Mouse (Mus musculus) T-helper 2 cell (primary cell): ENCODE results near the gene Slc39a5.

Experiments
- in situ Hi-C: fragments of 300-600 bp; cut with MboI, MseI; formaldehyde crosslinking; loops from one replicate; pipeline ENCODE4 v1.15.1; 2025; ENCODE audit warnings: high pct_unique_total_duplicates

Gene Slc39a5

DNA sequence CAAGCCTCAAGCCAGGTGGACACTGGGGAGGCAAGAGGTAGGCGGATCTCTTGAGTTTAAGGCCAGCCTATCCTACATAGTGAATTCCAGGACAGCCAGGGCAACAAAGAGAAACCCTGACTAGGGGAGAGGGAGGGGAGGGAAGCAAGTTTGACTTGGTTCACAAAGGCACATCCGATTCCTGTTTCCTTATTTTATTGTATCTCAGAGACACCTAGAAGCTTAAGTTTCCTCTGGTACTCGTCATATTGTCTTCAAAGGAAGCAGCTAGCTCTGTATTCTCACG, 9.5 kb upstream of the Slc39a5 start:
- in situ Hi-C loops, result no loop called here

DNA sequence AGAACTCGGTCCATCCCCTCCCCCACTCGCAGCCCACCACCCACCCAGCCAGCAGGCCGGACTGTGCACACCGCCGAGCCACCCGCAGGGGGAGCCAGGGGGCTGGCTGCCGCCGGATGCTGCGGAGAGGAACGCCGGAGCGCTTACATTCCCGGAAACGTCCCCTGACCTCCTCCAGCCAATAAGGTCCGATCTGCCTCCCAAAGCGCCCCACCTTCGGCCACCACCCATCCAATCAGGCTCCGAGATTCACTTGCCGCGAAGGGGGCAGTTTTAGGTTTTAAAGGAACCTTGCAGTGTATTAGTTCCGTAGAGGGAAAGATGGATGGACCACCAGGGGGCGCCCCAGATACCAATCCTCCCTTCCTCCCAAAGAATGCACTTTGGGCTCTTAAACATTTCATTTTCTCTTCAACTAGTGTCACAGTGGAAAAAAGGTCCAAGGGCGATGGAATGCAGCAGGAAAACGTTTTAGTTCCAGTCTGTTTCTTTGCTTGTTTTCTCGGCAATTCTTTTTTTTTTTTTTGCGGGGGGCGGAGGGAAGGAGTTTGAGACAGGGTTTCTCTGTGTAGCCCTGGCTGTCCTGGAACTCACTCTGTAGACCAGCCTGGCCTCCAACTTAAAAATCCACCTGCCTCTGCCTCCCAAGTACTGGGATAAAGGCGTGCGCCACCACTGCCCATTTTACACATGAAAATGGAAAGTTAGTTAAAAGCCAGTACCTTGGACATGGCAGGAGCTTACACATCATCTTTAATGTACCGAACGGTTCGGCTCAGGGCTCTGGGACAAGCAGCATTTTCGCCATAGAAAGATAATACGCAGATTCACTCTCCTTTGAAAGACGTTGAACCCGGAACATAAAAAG, 8.9 kb upstream of the Slc39a5 start:
- in situ Hi-C loops, result loop anchor here (10.0 kb wide), 1 partner anchor 45 kb away; the partner anchor contains the start of gene Smarcc2

DNA sequence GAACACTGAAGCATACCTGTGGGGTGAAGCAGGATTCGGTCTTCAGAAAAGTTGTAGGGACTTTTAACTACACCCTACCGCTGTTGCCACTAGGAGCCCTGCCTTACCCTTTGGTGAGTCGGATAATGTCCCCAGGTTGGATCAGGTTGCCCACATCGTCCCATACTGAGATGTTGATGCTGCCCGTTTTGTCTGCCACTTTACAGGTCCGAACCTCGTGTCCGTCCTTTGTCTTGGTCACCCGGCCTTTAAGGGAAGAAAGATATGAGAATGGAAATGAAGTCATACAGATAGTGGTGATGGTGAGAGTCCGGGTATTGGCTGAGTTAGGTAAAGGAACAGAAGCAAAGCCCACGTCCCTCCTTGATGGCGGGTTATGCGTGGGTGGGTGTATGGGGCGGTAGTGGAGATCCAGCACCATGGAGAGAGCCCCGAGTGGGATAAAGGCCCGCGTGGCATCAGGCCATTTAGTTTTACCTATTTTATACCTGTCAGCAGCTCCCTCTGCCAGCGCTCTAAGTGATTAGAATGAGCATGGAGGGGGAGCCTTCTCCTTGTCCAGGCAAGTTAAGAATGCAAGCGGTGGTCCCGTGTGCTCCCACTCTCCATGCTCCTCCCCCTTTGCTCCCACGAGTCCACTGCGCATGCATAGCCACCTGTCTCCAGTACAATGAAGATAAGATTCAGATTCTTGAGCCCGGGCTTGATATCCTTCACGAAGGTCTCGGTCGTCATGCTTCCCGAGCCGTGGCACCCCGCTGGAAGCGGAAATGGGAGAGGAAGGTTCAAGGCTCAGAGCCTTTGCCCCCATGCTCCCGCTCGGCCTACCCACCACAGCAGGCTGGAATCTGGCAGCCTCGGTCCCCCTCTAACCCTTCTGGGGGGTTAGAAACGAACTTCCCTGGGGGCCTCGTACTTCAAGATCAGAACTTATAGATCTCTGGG, 7.8 kb upstream of the Slc39a5 start:
- in situ Hi-C loops, result loop anchor here (10.0 kb wide), 1 partner anchor 46 kb away; the partner anchor contains the start of gene Smarcc2

DNA sequence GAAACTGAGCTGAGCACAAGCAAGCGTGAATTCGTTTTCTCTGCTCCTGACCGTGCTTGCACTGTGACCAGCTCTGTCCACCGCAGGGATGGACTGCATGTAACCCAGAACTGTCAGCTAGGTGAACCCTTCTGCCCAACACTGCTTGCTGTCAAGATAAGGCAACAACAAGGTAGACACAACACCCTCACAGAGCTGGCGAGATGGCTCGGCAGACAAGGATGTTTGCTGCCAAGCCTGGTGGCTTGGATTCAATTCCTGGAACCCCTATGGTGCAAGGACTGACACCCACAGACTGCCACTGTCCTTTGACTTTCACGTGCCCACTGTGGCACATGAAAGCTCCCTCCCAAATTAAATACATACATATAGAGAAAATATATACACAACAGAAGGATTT, 2.9 kb upstream of the Slc39a5 start:
- in situ Hi-C loops, result loop anchor here (10.0 kb wide), 1 partner anchor 51 kb away; the partner anchor contains the start of gene Smarcc2

DNA sequence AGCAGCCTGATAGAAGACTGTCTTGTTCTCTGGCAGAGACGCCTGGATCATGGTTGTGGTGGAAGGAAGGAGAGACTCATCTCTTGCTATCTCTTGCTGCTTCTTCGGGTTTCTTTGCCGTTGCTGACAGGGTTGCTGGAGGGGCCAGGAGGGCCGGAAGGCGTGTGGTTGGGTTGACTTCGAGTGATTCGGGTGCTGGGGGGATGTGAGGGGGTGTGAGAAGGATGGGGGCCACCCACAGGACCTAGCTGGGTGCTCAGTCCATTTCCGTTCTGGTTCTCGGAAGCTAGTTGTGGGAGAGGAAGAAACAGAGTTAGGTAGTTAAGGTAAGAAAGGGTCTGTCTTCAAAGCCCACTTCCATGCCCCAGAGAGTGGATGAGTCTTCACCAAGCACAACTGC, 609 bp upstream of the Slc39a5 start:
- in situ Hi-C loops, result loop anchor here (10.0 kb wide), 1 partner anchor 53 kb away; the partner anchor contains the start of gene Smarcc2

DNA sequence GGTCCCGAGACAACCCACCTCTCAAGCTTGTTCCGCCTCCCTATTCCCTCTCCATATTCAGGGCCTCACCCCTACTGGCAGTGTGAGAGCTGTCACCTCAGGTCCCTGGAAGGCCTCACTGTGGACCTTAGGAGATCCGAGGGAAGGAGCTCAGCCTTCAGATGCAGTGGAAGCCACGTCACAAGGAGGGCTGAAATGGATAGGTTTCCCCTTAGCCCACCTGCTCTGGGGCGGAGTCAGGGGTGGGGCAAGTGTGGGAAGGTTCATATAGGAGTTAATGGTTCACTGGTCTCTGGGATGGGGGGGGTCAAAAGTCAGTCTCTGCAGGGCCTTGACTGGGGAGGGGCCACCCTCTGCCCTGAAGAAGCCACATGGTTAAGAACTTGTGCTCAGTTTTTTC, 691 bp downstream of the Slc39a5 start:
- in situ Hi-C loops, result loop anchor here (10.0 kb wide), 1 partner anchor 54 kb away; the partner anchor contains the start of gene Smarcc2

DNA sequence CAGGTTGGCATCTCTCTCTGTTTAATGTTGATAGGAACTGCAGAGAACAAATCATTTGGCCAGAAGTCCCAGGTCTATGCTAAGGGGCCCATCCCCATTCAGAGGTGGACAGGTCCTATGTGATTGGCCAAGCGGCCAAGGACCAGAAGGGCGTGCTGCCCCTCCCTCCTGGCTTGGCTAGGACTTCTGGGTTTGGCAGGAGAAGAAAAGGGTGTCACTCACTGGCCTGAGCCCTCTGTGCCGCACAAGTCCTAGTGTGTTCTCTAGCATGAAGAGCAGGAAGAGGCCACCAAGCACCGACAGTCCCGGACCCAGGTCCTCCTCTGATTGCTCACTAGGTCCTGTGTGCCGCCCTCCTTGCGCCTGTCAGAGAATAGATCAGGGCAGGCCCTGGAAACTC, 3.6 kb downstream of the Slc39a5 start:
- in situ Hi-C loops, result no loop called here

DNA sequence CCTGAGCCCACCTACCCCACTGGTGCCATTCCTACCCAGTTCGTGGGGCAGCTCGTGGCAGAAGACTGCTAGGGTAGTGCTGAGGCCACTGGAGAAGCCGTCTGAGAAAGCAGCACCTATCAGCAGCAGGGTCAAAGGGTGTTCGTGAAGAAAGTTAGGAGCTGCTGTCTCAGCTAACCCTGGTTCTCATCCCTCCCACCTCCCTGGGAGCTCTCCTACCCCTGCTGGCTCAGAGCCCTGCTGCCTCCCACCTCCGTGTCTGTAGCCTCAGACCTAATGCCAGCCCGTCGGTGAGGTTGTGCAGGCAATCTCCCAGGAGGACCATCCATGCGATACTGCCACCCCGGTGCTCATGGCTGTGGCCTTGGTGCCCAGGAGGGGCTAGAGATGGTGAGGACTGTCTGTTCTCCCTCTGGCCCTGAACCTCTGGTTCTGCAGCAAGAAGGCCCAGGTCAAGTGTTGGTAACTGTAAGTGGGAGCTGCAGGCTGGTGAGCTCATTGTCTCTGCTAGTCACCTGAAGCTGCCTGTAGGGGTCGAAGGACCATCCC, 4.2 kb downstream of the Slc39a5 start:
- in situ Hi-C loops, result no loop called here

DNA sequence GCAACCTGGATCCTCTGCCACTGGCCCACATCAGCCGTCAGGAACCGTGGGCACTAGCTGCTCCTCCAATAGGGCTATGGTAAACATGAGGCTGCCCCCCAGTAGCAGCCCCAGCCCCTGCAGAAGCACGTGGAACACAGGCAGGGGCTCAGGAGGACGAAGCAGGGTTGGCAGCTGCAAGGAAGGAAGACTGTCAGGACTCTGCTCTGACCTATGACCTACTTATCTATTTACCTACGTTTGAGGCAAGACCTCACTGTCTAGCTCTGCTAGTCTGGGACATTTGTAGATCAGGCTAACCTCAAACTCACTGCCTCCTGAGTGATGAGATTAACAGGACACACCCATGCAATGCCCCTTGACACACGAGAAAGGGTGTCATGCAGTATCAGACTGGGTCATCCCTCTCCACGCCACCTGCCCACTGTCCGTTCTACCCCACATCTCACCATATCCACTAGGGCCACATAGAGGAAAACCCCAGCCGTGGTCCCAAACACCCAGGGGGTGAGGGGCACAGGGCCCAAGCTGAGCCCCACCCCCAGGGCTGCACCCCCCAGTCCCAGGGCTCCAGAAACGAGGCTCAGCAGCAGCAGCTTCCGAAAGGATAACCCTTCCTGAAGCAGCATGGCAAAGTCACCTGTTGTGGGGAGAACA, 4.9 kb downstream of the Slc39a5 start:
- in situ Hi-C loops, result no loop called here

DNA sequence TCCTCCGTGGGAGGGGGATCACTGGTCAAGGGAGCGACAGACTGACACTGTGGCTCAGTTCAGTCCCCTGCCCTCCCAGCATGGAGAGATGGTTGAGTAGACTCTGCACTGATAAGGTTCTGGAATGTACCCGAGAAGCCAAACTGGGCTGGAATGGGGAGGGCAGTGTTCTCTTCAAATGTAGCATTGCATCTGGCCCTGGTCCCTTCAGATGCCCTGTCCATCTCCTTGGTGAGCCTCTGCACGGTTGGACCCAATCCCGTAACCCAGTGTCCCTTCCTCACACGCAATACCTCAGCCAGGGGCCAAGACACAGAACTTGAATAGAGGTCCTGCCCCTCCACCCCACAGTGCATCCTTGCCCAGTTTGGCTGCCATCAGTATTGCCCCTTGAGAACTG, 9.2 kb downstream of the Slc39a5 start:
- in situ Hi-C loops, result no loop called here

DNA sequence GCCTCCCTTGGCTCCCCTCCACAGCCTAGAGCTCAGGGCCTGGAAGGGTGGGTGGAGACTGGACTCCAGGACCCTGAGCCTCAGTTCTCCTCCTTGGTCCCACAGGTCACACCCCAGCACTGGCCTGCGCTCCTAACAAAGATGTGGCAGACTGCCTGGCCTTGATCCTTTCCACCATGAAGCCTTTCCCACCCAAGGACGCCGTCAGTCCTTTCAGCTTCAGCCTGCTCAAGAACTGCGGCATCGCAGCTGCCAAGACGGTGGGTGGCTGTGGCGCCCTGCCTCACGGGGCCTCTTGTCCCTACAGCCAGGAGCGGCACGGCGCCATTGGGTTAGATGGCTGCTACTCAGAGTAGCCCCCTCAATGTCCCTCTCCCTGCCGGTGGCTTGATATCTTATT, 10.7 kb downstream of the Slc39a5 start:
- in situ Hi-C loops, result no loop called here

DNA sequence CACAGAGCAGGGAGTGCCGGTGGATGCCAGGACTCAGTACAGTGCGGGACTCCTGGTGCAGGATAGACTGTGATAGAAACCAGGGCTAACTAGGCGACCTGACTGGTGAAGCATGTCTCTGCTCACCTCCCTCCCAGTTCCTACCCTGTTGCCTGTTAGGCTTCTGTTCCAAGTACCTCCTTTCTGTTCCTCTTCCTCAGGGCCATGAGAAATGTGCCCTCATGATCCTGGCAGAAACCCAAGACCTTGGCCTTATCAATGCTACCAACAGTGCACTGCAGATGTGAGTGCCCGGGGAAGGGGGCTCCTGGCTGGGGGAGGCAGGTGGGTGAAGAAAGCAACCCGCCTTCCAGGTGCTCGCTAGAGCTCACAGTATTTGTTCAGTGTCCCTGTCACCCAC, 11.5 kb downstream of the Slc39a5 start:
- in situ Hi-C loops, result no loop called here

DNA sequence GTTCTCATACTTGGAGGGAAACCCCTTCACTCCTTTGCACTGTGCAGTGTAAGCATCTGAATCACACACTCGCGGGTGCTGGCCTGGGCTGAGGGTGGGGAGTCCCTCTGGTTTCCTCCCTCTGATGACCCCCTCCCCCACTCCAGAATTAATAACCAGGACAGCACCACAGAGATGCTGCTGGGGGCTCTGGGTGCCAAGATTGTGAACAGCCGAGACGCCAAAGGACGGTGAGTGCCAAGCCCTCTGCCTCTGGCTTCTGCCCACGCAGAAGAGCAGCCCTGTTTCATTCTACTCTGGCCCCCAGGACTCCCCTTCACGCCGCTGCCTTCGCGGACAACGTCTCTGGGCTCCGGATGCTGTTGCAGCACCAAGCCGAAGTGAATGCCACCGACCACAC, 12.1 kb downstream of the Slc39a5 start:
- in situ Hi-C loops, result no loop called here

DNA sequence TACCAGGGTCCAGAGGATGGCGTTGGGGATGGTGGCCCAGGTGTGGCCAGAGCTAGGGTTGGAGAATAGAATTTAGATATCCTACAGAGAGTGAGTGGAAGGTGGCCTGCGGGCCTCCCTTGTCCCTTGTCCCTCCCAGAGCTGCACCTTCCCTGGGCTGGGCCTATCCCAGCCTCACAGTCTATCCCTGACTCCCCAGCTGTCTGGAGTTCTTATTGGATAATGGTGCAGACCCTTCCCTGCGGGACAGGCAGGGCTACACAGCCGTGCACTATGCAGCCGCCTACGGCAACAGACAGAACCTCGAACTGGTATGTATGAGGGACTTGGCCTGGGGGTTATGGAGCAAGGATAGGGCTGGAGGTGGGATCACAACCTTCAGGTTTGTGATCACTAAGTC, 15.1 kb downstream of the Slc39a5 start:
- in situ Hi-C loops, result no loop called here

DNA sequence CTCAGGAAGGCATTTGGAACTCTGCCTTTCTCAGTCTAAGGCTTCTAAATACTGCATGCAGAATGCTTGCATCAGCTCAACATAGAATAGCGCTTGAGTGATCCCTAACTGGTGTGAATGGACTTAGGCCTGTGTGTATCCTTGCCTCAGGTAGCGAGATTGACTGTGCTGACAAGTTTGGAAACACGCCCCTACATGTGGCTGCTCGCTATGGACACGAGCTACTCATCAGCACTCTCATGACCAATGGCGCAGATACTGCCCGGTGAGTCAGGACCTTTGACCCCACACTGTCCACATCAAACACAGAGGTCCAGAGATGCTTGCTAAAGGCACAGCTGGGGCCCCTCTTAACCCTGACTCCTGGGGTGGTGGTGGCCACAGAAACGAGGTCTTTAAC, 18.5 kb downstream of the Slc39a5 start:
- in situ Hi-C loops, result no loop called here

DNA sequence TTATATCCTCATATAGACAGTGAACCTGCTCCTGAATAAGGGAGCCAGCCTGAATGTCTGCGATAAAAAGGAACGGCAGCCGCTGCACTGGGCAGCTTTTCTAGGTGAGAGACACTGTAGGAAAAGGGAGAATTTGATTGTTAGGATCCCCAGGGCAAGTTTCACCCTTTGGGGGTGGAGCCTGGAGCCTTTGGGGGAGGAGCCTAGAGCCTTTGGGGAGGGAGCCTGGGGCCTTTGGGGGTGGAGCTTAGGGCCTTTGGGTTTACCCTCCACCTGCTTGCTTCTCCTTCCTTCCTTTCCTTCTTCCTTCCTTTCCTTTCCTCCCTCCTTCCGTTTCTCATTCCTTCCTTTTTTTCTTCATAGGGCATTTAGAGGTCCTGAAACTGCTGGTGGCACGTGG, 20.5 kb downstream of the Slc39a5 start:
- in situ Hi-C loops, result no loop called here

DNA sequence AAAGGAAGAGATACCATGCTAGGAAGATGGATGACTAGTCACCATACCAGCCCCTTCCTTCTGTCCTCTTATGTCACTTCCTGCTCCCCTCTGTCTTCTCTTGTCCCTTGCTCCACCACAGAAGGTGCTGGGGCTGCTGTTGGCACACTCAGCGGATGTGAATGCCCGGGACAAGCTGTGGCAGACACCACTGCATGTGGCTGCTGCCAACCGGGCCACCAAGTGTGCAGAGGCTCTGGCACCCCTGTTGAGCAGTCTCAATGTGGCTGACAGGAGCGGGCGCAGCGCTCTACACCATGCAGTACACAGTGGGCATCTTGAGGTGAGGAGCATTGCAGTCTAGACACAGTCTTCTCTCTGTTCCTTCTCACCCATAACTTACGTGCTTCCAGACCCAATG, 21.8 kb downstream of the Slc39a5 start:
- in situ Hi-C loops, result loop anchor here (10.0 kb wide), 1 partner anchor 1304 kb away; the partner anchor contains the start of genes Agap2 and Tspan31

DNA sequence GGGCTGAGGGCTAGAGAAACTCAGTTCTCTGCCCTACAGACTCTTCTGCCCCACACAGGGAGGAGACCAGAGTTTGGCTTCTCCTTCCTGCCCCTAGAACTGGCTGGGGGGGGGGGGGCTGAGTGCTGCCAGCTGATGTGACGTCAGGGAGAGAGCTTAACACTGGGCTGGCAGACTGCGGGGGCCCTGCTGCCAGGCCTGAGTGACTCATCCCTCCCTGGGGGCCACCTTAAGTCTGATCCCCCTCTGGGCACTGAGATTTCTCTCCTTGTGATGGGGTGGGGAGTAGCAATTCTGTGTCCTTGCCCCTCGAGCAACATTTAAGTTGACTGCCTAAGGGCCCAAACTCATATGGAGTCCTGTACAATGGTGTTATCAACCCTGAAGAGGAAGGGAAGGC, 22.6 kb downstream of the Slc39a5 start:
- in situ Hi-C loops, result loop anchor here (10.0 kb wide), 1 partner anchor 1304 kb away; the partner anchor contains the start of genes Agap2 and Tspan31

DNA sequence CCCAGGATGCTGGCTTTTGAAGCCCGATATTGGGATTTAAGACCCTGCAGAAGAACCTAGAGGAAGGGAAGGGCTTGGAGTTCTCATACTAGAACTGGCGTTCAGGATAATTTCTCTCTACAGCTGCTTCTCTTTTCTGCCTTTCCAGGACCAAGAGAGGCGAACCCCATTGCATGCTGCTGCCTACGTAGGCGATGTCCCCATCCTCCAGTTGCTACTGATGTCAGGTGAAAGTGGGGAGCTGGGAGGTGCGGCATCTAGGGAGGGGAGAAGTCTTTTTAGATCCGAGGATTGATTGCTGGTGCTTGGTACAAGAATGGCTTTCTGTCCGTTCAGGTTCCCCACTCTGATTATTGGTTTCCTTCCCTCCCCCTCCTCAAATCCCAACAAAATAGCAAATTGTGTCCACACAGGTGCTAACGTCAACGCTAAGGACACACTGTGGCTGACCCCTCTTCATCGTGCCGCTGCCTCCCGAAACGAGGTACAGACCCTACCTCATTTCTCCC, 23.0 kb downstream of the Slc39a5 start:
- in situ Hi-C loops, result loop anchor here (10.0 kb wide), 1 partner anchor 1303 kb away; the partner anchor contains the start of genes Agap2 and Tspan31

DNA sequence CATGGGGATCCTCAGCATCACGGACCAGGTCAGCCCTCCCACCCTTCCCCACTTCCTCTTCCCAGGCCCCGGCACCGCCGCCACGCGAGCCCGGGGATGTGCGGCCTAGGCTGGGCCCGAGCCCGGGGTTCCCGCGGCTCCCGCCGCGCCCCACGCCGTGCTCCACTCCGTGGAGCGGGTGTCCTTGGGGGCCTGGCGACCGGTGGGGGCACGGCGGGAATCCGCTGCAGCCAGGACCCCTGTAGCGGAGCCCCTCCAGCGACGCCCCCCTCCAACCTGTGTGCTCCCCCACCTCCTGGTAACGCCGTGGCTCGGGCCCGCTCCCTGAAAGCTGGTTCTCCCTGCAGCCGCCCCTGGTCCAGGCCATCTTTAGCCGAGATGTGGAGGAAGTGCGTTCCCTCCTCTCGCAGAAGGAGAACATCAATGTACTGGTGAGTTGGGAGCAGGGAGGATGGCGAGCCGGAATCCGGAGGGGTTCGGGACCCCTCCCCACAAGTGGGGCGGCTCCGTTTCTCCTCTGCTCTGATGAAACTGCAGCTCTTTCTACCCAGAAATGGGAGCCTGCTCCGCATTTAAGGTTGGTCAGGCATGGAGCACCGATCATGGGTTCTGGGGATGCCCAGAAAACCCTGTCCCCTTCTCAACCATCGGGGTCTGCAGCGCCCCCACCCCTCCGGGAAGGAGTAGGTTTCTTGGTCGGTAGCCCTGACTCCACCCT, 23.6 kb downstream of the Slc39a5 start:
- in situ Hi-C loops, result loop anchor here (10.0 kb wide), 1 partner anchor 1303 kb away; the partner anchor contains the start of genes Agap2 and Tspan31
